Comparison of ENCODE assay signal across 24 mouse cellular contexts in the genomic region with DNA sequence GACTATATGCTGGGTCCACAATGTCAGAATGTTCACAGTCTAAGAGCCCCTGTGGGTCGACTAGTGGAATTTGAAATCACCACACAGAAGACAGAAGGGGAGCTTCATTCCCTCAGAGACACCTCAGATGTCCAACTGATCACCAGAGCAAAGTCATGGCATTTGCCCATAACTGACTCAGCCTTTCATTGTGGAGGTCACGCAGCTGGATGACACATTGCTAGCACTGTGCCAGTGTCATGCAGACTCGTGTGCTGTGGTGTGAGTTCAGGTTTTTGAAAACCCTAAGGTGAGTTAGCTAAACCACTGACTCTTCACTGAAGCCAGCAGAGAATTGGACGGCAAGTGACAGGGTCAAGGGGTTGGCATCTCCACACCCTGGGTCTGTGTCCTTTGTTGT.
DNase-seq lines count a peak whose midpoint lies in the region; ATAC-seq lines count a peak whose summit lies in the region.
"Had no signal": no experiment of that assay in that cellular context is flagged by ENCODE, and none has a peak within 500 bp of the region (broad histone marks: within the 10 kb centered on the region; RNA-seq: fewer than 3 reads in every experiment).

No protein-coding gene starts in this region.

- peaks cover 43% of the 10 kb centered on the region for H3K4me1 ChIP-seq in embryonic facial prominence, embryonic 13.5 days
- peaks cover 56% of the 10 kb centered on the region for H3K4me1 ChIP-seq in embryonic facial prominence, embryonic 10.5 days
- H3K4me1 ChIP-seq in neural tube, embryonic 13.5 days (replicated peaks): peaks cover 13% of the 10 kb centered on the region
- H3K4me1 ChIP-seq: neural tube, embryonic 12.5 days had no signal

- H3K9ac ChIP-seq in embryonic facial prominence, embryonic 13.5 days: no peak overlapping the region
- no peak overlapping the region for H3K9ac ChIP-seq in neural tube, embryonic 13.5 days
- H3K9ac ChIP-seq: limb, embryonic 12.5 days; liver, postnatal 0 days; midbrain, embryonic 12.5 days; neural tube, embryonic 12.5 days had no signal

- no peak for DNase-seq in embryonic facial prominence, embryonic 10.5 days (ENCODE audit: low spot score)
- no peak for DNase-seq in neural tube, embryonic 10.5 days (ENCODE audit: extremely low spot score, low spot score)
- peak; percentile 66 to 79 for DNase-seq in adrenal gland, postnatal 36 days
- no peak for DNase-seq in right cerebral cortex, postnatal 36 days (ENCODE audit: low spot score in 2 of 2)
- DNase-seq in heart, adult 18-20 months: no peak
- DNase-seq: cerebellum, adult 8-10 months; cerebellum, postnatal 36 days; embryo, embryonic 11 days; kidney, postnatal 25 days; layer of hippocampus, postnatal 36 days; liver, postnatal 0 days; lung, postnatal 14 days; right cerebral cortex, adult 18-20 months; thymus, adult 18-20 months; thymus, postnatal 4 days had no signal

- no peak overlapping the region for H3K4me3 ChIP-seq in embryonic facial prominence, embryonic 13.5 days
- no peak overlapping the region for H3K4me3 ChIP-seq in embryonic facial prominence, embryonic 10.5 days
- H3K4me3 ChIP-seq in neural tube, embryonic 13.5 days: no peak overlapping the region
- H3K4me3 ChIP-seq: heart, embryonic 10.5 days; limb, embryonic 12.5 days; midbrain, embryonic 12.5 days; neural tube, embryonic 12.5 days had no signal

- no peaks in the 10 kb centered on the region for H3K36me3 ChIP-seq in embryonic facial prominence, embryonic 13.5 days
- H3K36me3 ChIP-seq in embryonic facial prominence, embryonic 10.5 days (replicated peaks): no peaks in the 10 kb centered on the region
- H3K36me3 ChIP-seq in neural tube, embryonic 13.5 days: no peaks in the 10 kb centered on the region
- H3K36me3 ChIP-seq: G1E; heart, embryonic 10.5 days; limb, embryonic 12.5 days; midbrain, embryonic 12.5 days; neural tube, embryonic 12.5 days had no signal

- H3K27me3 ChIP-seq in embryonic facial prominence, embryonic 13.5 days: peaks cover 35% of the 10 kb centered on the region
- H3K27me3 ChIP-seq in embryonic facial prominence, embryonic 10.5 days (replicated peaks; ENCODE audit: low read depth, poor library complexity, severe bottlenecking): no peaks in the 10 kb centered on the region
- no peaks in the 10 kb centered on the region for H3K27me3 ChIP-seq in neural tube, embryonic 13.5 days
- H3K27me3 ChIP-seq: neural tube, embryonic 12.5 days had no signal

- no peak for ATAC-seq in embryonic facial prominence, embryonic 13.5 days (ENCODE audit: insufficient number of reproducible peaks, insufficient read depth, low FRiP score, low TSS enrichment, low read depth)
- ATAC-seq in neural tube, embryonic 13.5 days (ENCODE audit: low read depth): no peak
- ATAC-seq: intestine, embryonic 16.5 days; liver, postnatal 0 days had no signal

- H3K4me2 ChIP-seq in embryonic facial prominence, embryonic 13.5 days: no peak overlapping the region
- no peak overlapping the region for H3K4me2 ChIP-seq in neural tube, embryonic 13.5 days
- H3K4me2 ChIP-seq: limb, embryonic 12.5 days; liver, embryonic 11.5 days; midbrain, embryonic 12.5 days; neural tube, embryonic 12.5 days had no signal

- whole genome bisulfite sequencing in embryonic facial prominence, embryonic 13.5 days: 72% methylated on average over 4 of the region's 4 CpGs
- 76% methylated on average over 4 of the region's 4 CpGs for WGBS in embryonic facial prominence, embryonic 10.5 days
- 80% methylated on average over 4 of the region's 4 CpGs for WGBS in neural tube, embryonic 13.5 days

- H3K27ac ChIP-seq in embryonic facial prominence, embryonic 13.5 days: peak overlapping the region; percentile 68; the same call in 1 of the 2 replicates
- H3K27ac ChIP-seq in embryonic facial prominence, embryonic 10.5 days (replicated peaks): no peak overlapping the region
- H3K27ac ChIP-seq in neural tube, embryonic 13.5 days (replicated peaks): 0 out of 2 replicates have a peak overlapping the region, but pooled peaks have one; percentile 23
- H3K27ac ChIP-seq: heart, embryonic 10.5 days; limb, embryonic 12.5 days; midbrain, embryonic 12.5 days; neural tube, embryonic 12.5 days had no signal

- H3K9me3 ChIP-seq in embryonic facial prominence, embryonic 13.5 days: no peaks in the 10 kb centered on the region
- H3K9me3 ChIP-seq in embryonic facial prominence, embryonic 10.5 days: no peaks in the 10 kb centered on the region
- H3K9me3 ChIP-seq in neural tube, embryonic 13.5 days: no peaks in the 10 kb centered on the region
- H3K9me3 ChIP-seq: G1E; heart, embryonic 10.5 days; limb, embryonic 12.5 days; midbrain, embryonic 12.5 days; neural tube, embryonic 12.5 days had no signal

Comparison
In these comparisons a context has a peak if more than half of its experiments do, and no peak if none do; other contexts are left out.
1. DNase-seq: peak in adrenal gland, postnatal 36 days (2 of 2); none in embryonic facial prominence, embryonic 10.5 days (single experiment), neural tube, embryonic 10.5 days (single experiment), right cerebral cortex, postnatal 36 days (0 of 2) and heart, adult 18-20 months (0 of 2).